Comparison of ENCODE assay signal across 10 mouse cellular contexts in genomic region chr12:110857196-110857595, GRCm38 (mm10). TPM values are rescaled to one million over a fixed set of nuclear protein-coding genes. Genes with fewer than 3 reads are reported as not detected.
DNase-seq lines count a peak whose midpoint lies in the region; TF ChIP-seq lines count a peak whose summit lies in the region.
"Had no signal": no experiment of that assay in that cellular context is flagged by ENCODE, and none has a peak within 500 bp of the region (broad histone marks: within the 10 kb centered on the region; RNA-seq: fewer than 3 reads in every experiment).

No protein-coding gene starts in this region.

- H3K27ac ChIP-seq in layer of hippocampus, adult 2 months: no peak overlapping the region

- no peak overlapping the region for H3K4me3 ChIP-seq in layer of hippocampus, adult 2 months

- intact Hi-C loops in left cerebral cortex, postnatal 14 days (cut with DNase I): no loop called here

- TF ChIP-seq CTCF in layer of hippocampus, adult 2 months (conservative IDR thresholded peaks at IDR 0.05): no peak

- DNase-seq in testis, postnatal 14 days (ENCODE audit: low spot score): peak; percentile 44
- DNase-seq in testis, postnatal 10 days (ENCODE audit: low spot score): no peak
- peak; percentile 51 for DNase-seq in ZHBTc4 (ENCODE audit: low read depth, low spot score)
- peak; percentile 37 for DNase-seq in lung, postnatal 10 days
- DNase-seq in thymus, postnatal 36 days: peak; percentile 42 to 43
- no peak for DNase-seq in frontal cortex, postnatal 14 days (ENCODE audit: low spot score in 2 of 2)
- DNase-seq in left cerebral cortex, postnatal 14 days (ENCODE audit: low spot score in 2 of 2): no peak
- no peak for DNase-seq in layer of hippocampus, adult 2 months (ENCODE audit: low spot score in 2 of 2)
- DNase-seq: cerebellum, postnatal 36 days; kidney, postnatal 14 days had no signal

RNA-seq across cellular contexts. Expression of gene Zfp839, which starts 7.1 kb away (rescaled TPM):
- total RNA-seq in left cerebral cortex, postnatal 14 days (2021): 1 to 10 TPM; 9.1 to 9.6 TPM
- 10 to 100 TPM; 12.8 to 13.2 TPM for total RNA-seq in layer of hippocampus, adult 2 months (2021)

RNA-seq across cellular contexts. Expression of gene Mok, which starts 16.5 kb away (rescaled TPM):
- 10 to 100 TPM; 10.7 to 12.8 TPM for total RNA-seq in left cerebral cortex, postnatal 14 days (2021)
- total RNA-seq in layer of hippocampus, adult 2 months (2021): 10 to 100 TPM; 10.4 to 13.7 TPM

RNA-seq across cellular contexts. Expression of gene Cinp, which starts 31.7 kb away (rescaled TPM):
- total RNA-seq in left cerebral cortex, postnatal 14 days (2021): 100 to 1,000 TPM; 107 to 124 TPM
- 10 to 100 TPM; 63.4 to 65.1 TPM for total RNA-seq in layer of hippocampus, adult 2 months (2021)

RNA-seq across cellular contexts. Expression of gene Tecpr2, which starts 31.9 kb away (rescaled TPM):
- total RNA-seq in left cerebral cortex, postnatal 14 days (2021): 10 to 100 TPM; 42.6 to 45.2 TPM
- total RNA-seq in layer of hippocampus, adult 2 months (2021): 10 to 100 TPM; 39.5 to 42.0 TPM

Comparison
In these comparisons a context has a peak if more than half of its experiments do, and no peak if none do; other contexts are left out.
1. DNase-seq: peak in testis, postnatal 14 days (single experiment), ZHBTc4 (single experiment), lung, postnatal 10 days (single experiment) and thymus, postnatal 36 days (2 of 2); none in testis, postnatal 10 days (single experiment), frontal cortex, postnatal 14 days (0 of 2), left cerebral cortex, postnatal 14 days (0 of 2) and layer of hippocampus, adult 2 months (0 of 2).